8 mouse cellular contexts compared by ENCODE assay signal in genomic region chr6:29402693-29403342, GRCm38 (mm10). TPM values are rescaled to one million over a fixed set of nuclear protein-coding genes. Genes with fewer than 3 reads are reported as not detected.
DNase-seq lines count a peak whose midpoint lies in the region; ATAC-seq and TF ChIP-seq lines count a peak whose summit lies in the region.

No protein-coding gene starts in this region.

- WGBS in limb, embryonic 14.5 days = 14% methylated on average over 18 of the region's 34 CpGs
- 8% methylated on average over 34 of the region's 34 CpGs for WGBS in neural tube, embryonic 13.5 days

- H3K4me3 ChIP-seq in limb, embryonic 14.5 days (replicated peaks; ENCODE audit: low read length) = peak overlapping the region; percentile 13
- H3K4me3 ChIP-seq in neural tube, embryonic 13.5 days = no peak overlapping the region

- intact Hi-C loops in gastrocnemius, postnatal 14 days (cut with DNase I; ENCODE audit: low total_unique reads) = no loop called here
- intact Hi-C loops in left cerebral cortex, postnatal 36 days (cut with DNase I) = no loop called here

- H3K9me3 ChIP-seq in limb, embryonic 14.5 days (ENCODE audit: control insufficient read depth, low read length) = no peaks in the 10 kb centered on the region
- no peaks in the 10 kb centered on the region for H3K9me3 ChIP-seq in neural tube, embryonic 13.5 days

- H3K9ac ChIP-seq in limb, embryonic 14.5 days (ENCODE audit: low read depth, low read length, severe bottlenecking) = no peak overlapping the region
- no peak overlapping the region for H3K9ac ChIP-seq in neural tube, embryonic 13.5 days

- H3K4me2 ChIP-seq in limb, embryonic 14.5 days (replicated peaks; ENCODE audit: low read depth, low read length, severe bottlenecking) = peak overlapping the region; percentile 30; the same call in 1 of the 2 replicates
- peak overlapping the region; percentile 29; the same call in 1 of the 2 replicates for H3K4me2 ChIP-seq in neural tube, embryonic 13.5 days

- peak; percentile 39 for DNase-seq in layer of hippocampus, adult 11-12 months (ENCODE audit: low spot score)
- no peak for DNase-seq in layer of hippocampus, adult 9-10 months (ENCODE audit: low spot score)
- peak; percentile 34 to 52 for DNase-seq in cerebellum, postnatal 36 days
- peak; percentile 55 for DNase-seq in gastrocnemius, postnatal 14 days
- no peak for DNase-seq in limb, embryonic 14.5 days (ENCODE audit: low spot score)
- no peak for DNase-seq in left cerebral cortex, postnatal 36 days (ENCODE audit: low spot score in 2 of 2)

- H3K4me1 ChIP-seq in limb, embryonic 14.5 days (ENCODE audit: control insufficient read depth, insufficient read depth, low read length) = peaks cover 7% of the 10 kb centered on the region; the same call in 1 of the 2 replicates
- peaks cover 23% of the 10 kb centered on the region; the same call in 1 of the 2 replicates for H3K4me1 ChIP-seq in neural tube, embryonic 13.5 days (replicated peaks)

- no peaks in the 10 kb centered on the region for H3K27me3 ChIP-seq in limb, embryonic 14.5 days (ENCODE audit: control insufficient read depth, insufficient read depth, low read length)
- H3K27me3 ChIP-seq in neural tube, embryonic 13.5 days = 0 out of 2 replicates have a peak, but pooled peaks cover 6% of the 10 kb centered on the region

- no peak for TF ChIP-seq POLR2A in limb, embryonic 14.5 days (IDR thresholded peaks at IDR 0.05; ENCODE audit: borderline replicate concordance, extremely low read depth, insufficient read depth, insufficient read length)

- no peak for ATAC-seq in limb, embryonic 14.5 days (ENCODE audit: low FRiP score, low read depth)
- ATAC-seq in neural tube, embryonic 13.5 days (ENCODE audit: low read depth) = no peak
- no peak for ATAC-seq in erythroid progenitor cell, adult 5-6 weeks (replicated peaks; ENCODE audit: low FRiP score, poor library complexity, severe bottlenecking)

- peaks cover 11% of the 10 kb centered on the region for H3K36me3 ChIP-seq in limb, embryonic 14.5 days (ENCODE audit: control insufficient read depth, insufficient read depth, low read length)
- peaks cover 20% of the 10 kb centered on the region for H3K36me3 ChIP-seq in neural tube, embryonic 13.5 days

- H3K27ac ChIP-seq in limb, embryonic 14.5 days (replicated peaks; ENCODE audit: low read depth, low read length) = no peak overlapping the region
- no peak overlapping the region for H3K27ac ChIP-seq in neural tube, embryonic 13.5 days (replicated peaks)

RNA-seq across cellular contexts. Expression of gene Ccdc136, which starts 6.7 kb away (rescaled TPM):
- 10 to 100 TPM in 1 of 2 experiments, 1 to 10 TPM in 1; 9.6 to 13.2 TPM for total RNA-seq in gastrocnemius, postnatal 14 days (2021)
- polyA plus RNA-seq in limb, embryonic 14.5 days (2012; rRNA removed) = 25.3 and 26.0 TPM in 2 replicates
- 26.2 and 26.8 TPM in 2 replicates for polyA plus RNA-seq in limb, embryonic 14.5 days (2014; fragmentation: Nextera tagmentation; extraction: Ambion mirVana)
- polyA plus RNA-seq in neural tube, embryonic 13.5 days (2015; fragmentation: Nextera tagmentation; extraction: Ambion mirVana) = 45.0 and 45.5 TPM in 2 replicates
- total RNA-seq in erythroid progenitor cell, adult 5-6 weeks (2015; ENCODE audit: low replicate concordance) = not detected in 2 replicates
- not detected in 2 replicates for total RNA-seq in erythroid progenitor cell, adult 5-6 weeks (2017; ENCODE audit: low replicate concordance)
- total RNA-seq in left cerebral cortex, postnatal 36 days (2021) = 10 to 100 TPM; 90.3 to 90.4 TPM

RNA-seq across cellular contexts. Expression of gene Opn1sw, which starts 14.6 kb away (rescaled TPM):
- under 1 TPM; 0.09 to 0.14 TPM for total RNA-seq in gastrocnemius, postnatal 14 days (2021)
- 1.3 and 2.1 TPM in 2 replicates for polyA plus RNA-seq in limb, embryonic 14.5 days (2012; rRNA removed)
- 2.0 and 2.3 TPM in 2 replicates for polyA plus RNA-seq in limb, embryonic 14.5 days (2014; fragmentation: Nextera tagmentation; extraction: Ambion mirVana)
- 0.25 and 0.34 TPM in 2 replicates for polyA plus RNA-seq in neural tube, embryonic 13.5 days (2015; fragmentation: Nextera tagmentation; extraction: Ambion mirVana)
- not detected in 2 replicates for total RNA-seq in erythroid progenitor cell, adult 5-6 weeks (2015; ENCODE audit: low replicate concordance)
- not detected in 2 replicates for total RNA-seq in erythroid progenitor cell, adult 5-6 weeks (2017; ENCODE audit: low replicate concordance)
- total RNA-seq in left cerebral cortex, postnatal 36 days (2021) = under 1 TPM in 1 of 2 experiments, not detected in 1; 0.17 TPM

RNA-seq across cellular contexts. Expression of gene Flnc, which starts 30.2 kb away (rescaled TPM):
- total RNA-seq in gastrocnemius, postnatal 14 days (2021) = 100 to 1,000 TPM; 267 to 438 TPM
- 38.1 and 43.9 TPM in 2 replicates for polyA plus RNA-seq in limb, embryonic 14.5 days (2012; rRNA removed)
- 25.1 and 27.0 TPM in 2 replicates for polyA plus RNA-seq in limb, embryonic 14.5 days (2014; fragmentation: Nextera tagmentation; extraction: Ambion mirVana)
- 7.0 and 8.1 TPM in 2 replicates for polyA plus RNA-seq in neural tube, embryonic 13.5 days (2015; fragmentation: Nextera tagmentation; extraction: Ambion mirVana)
- total RNA-seq in erythroid progenitor cell, adult 5-6 weeks (2015; ENCODE audit: low replicate concordance) = not detected in 2 replicates
- not detected in 2 replicates for total RNA-seq in erythroid progenitor cell, adult 5-6 weeks (2017; ENCODE audit: low replicate concordance)
- total RNA-seq in left cerebral cortex, postnatal 36 days (2021) = 1 to 10 TPM; 1.7 to 2.0 TPM

RNA-seq across cellular contexts. Expression of gene Calu, which starts 54.9 kb away (rescaled TPM):
- 100 to 1,000 TPM; 121 to 131 TPM for total RNA-seq in gastrocnemius, postnatal 14 days (2021)
- polyA plus RNA-seq in limb, embryonic 14.5 days (2012; rRNA removed) = 354 and 382 TPM in 2 replicates
- 536 and 540 TPM in 2 replicates for polyA plus RNA-seq in limb, embryonic 14.5 days (2014; fragmentation: Nextera tagmentation; extraction: Ambion mirVana)
- polyA plus RNA-seq in neural tube, embryonic 13.5 days (2015; fragmentation: Nextera tagmentation; extraction: Ambion mirVana) = 180 and 200 TPM in 2 replicates
- total RNA-seq in erythroid progenitor cell, adult 5-6 weeks (2015; ENCODE audit: low replicate concordance) = 23.1 and 26.7 TPM in 2 replicates
- 41.5 and 53.8 TPM in 2 replicates for total RNA-seq in erythroid progenitor cell, adult 5-6 weeks (2017; ENCODE audit: low replicate concordance)
- total RNA-seq in left cerebral cortex, postnatal 36 days (2021) = 10 to 100 TPM; 65.3 to 66.4 TPM

Comparison
In these comparisons a context has a peak if more than half of its experiments do, and no peak if none do; other contexts are left out.
1. DNase-seq: peak in layer of hippocampus, adult 11-12 months (single experiment), cerebellum, postnatal 36 days (2 of 2) and gastrocnemius, postnatal 14 days (single experiment); none in layer of hippocampus, adult 9-10 months (single experiment), limb, embryonic 14.5 days (single experiment) and left cerebral cortex, postnatal 36 days (0 of 2).
2. RNA of gene Ccdc136, which starts 6.7 kb away (total RNA-seq): 90.3 to 90.4 TPM in left cerebral cortex, postnatal 36 days and 9.6 to 13.2 TPM in gastrocnemius, postnatal 14 days; not detected in erythroid progenitor cell, adult 5-6 weeks; every median in the first group is over 10 times any median in the second.
3. RNA of gene Flnc, which starts 30.2 kb away (total RNA-seq): 267 to 438 TPM in gastrocnemius, postnatal 14 days; 1.7 to 2.0 TPM in left cerebral cortex, postnatal 36 days and not detected in erythroid progenitor cell, adult 5-6 weeks; every median in the first group is over 10 times any median in the second.